Mouse (Mus musculus) E14TG2a.4 (cell line): Measurements from ENCODE around the gene Fam240a.
A peak's percentile ranks its signal among the peaks of the same experiment; 100 is the strongest.

Experiments
- H3K27me3 ChIP-seq: 2 replicates; pipeline ENCODE4 v1.6.1; 2014; ENCODE audit warnings: low read length, control low read depth; ENCODE audit not compliant: insufficient read depth
- H3K36me3 ChIP-seq: 2 replicates; pipeline ENCODE4 v1.6.1; 2014; ENCODE audit warnings: low read length, control low read depth; ENCODE audit not compliant: insufficient read depth
- H3K4me1 ChIP-seq: replicated peaks from 2 replicates; pipeline ENCODE4 v1.6.1; 2014; ENCODE audit warnings: low read depth, low read length, control low read depth
- H3K4me3 ChIP-seq: replicated peaks from 2 replicates; pipeline ENCODE4 v1.5.1; 2014; ENCODE audit warnings: mild to moderate bottlenecking, low read length
- H3K9me3 ChIP-seq: 2 replicates; pipeline ENCODE4 v1.6.1; 2014; ENCODE audit warnings: low read length, control low read depth
- CTCF ChIP-seq: conservative IDR thresholded peaks from 2 replicates; pipeline ENCODE4 v1.5.1; 2014; ENCODE audit warnings: low read length
- NANOG ChIP-seq: IDR thresholded peaks from 2 replicates; pipeline ENCODE4 v1.6.1; 2014; ENCODE audit warnings: borderline replicate concordance, low read length, mixed read lengths
- POU5F1 ChIP-seq: IDR thresholded peaks from 2 replicates; pipeline ENCODE4 v1.6.1; 2014; ENCODE audit warnings: low read length, borderline replicate concordance

Fam240a gene

GRCm38 (mm10) chr9:110947900-110948299 lies 31.2 kb upstream of the Fam240a start:
- TF ChIP-seq NANOG = peak; percentile 86
- TF ChIP-seq POU5F1 = no peak; the same call in 1 of the 2 replicates
- Histone ChIP-seq H3K27me3 (no peaks in the 10 kb centered on the region), H3K36me3 (peaks cover 19% of the 10 kb centered on the region)

GRCm38 (mm10) chr9:110947261-110947661 lies 30.6 kb upstream of the Fam240a start:
- Histone ChIP-seq H3K27me3 (no peaks in the 10 kb centered on the region), H3K4me3 (peak overlapping the region; percentile 87), H3K9me3 (no peaks in the 10 kb centered on the region), H3K4me1 (peaks cover 36% of the 10 kb centered on the region), H3K36me3 (peaks cover 25% of the 10 kb centered on the region)
- TF ChIP-seq CTCF (no peak), NANOG (peak; percentile 82)

More at GRCm38 (mm10) chr9:110947900-110948299, 31.2 kb upstream of the Fam240a start:
- H3K9me3 ChIP-seq = no peaks in the 10 kb centered on the region
- peak overlapping the region; percentile 63 for H3K4me3 ChIP-seq
- H3K4me1 ChIP-seq = peaks cover 39% of the 10 kb centered on the region

GRCm38 (mm10) chr9:110946548-110947044 lies 29.9 kb upstream of the Fam240a start:
- TF ChIP-seq CTCF (no peak), NANOG (no peak), POU5F1 (no peak)
- H3K9me3 ChIP-seq = no peaks in the 10 kb centered on the region
- peak overlapping the region; percentile 87 for H3K4me3 ChIP-seq
- H3K27me3 ChIP-seq = no peaks in the 10 kb centered on the region
- peaks cover 32% of the 10 kb centered on the region for H3K36me3 ChIP-seq
- peaks cover 36% of the 10 kb centered on the region for H3K4me1 ChIP-seq

GRCm38 (mm10) chr9:110945926-110946325 lies 29.3 kb upstream of the Fam240a start, which contains the start of gene Tdgf1:
Tdgf1 (minus strand) TSS chr9:110946158.
- no peaks in the 10 kb centered on the region for H3K9me3 ChIP-seq
- H3K4me1 ChIP-seq = peaks cover 41% of the 10 kb centered on the region
- peak within 1 kb of the TSS; percentile 87 for H3K4me3 ChIP-seq
- H3K27me3 ChIP-seq = no peaks in the 10 kb centered on the region
- peaks cover 38% of the 10 kb centered on the region for H3K36me3 ChIP-seq
- no peak for TF ChIP-seq CTCF
- no peak for TF ChIP-seq NANOG
- no peak for TF ChIP-seq POU5F1

GRCm38 (mm10) chr9:110945343-110945742 lies 28.7 kb upstream of the Fam240a start:
- H3K9me3 ChIP-seq = no peaks in the 10 kb centered on the region
- TF ChIP-seq POU5F1 (no peak), NANOG (no peak), CTCF (no peak)
- H3K36me3 ChIP-seq = peaks cover 44% of the 10 kb centered on the region
- no peaks in the 10 kb centered on the region for H3K27me3 ChIP-seq
- peak overlapping the region; percentile 87 for H3K4me3 ChIP-seq
- H3K4me1 ChIP-seq = peaks cover 39% of the 10 kb centered on the region

GRCm38 (mm10) chr9:110944265-110944664 lies 27.6 kb upstream of the Fam240a start:
- H3K9me3 ChIP-seq = no peaks in the 10 kb centered on the region
- peak overlapping the region; percentile 87 for H3K4me3 ChIP-seq
- peaks cover 55% of the 10 kb centered on the region for H3K36me3 ChIP-seq
- H3K4me1 ChIP-seq = peaks cover 35% of the 10 kb centered on the region
- no peaks in the 10 kb centered on the region for H3K27me3 ChIP-seq
- TF ChIP-seq CTCF (peak; percentile 41), POU5F1 (no peak), NANOG (no peak)

- Histone ChIP-seq H3K9me3 (no peaks in the 10 kb centered on the region), H3K4me3 (no peak overlapping the region), H3K27me3 (no peaks in the 10 kb centered on the region), H3K4me1 (peaks cover 45% of the 10 kb centered on the region), H3K36me3 (peaks cover 70% of the 10 kb centered on the region)
- no peak for TF ChIP-seq CTCF
- no peak for TF ChIP-seq NANOG
- no peak for TF ChIP-seq POU5F1
Observed at GRCm38 (mm10) chr9:110937506-110938490, 21.1 kb upstream of the Fam240a start.

- peaks cover 51% of the 10 kb centered on the region for H3K36me3 ChIP-seq
- H3K27me3 ChIP-seq = no peaks in the 10 kb centered on the region
- H3K4me3 ChIP-seq = no peak overlapping the region
- H3K9me3 ChIP-seq = no peaks in the 10 kb centered on the region
- TF ChIP-seq NANOG = no peak
- no peak for TF ChIP-seq POU5F1
- no peak for TF ChIP-seq CTCF
- peaks cover 28% of the 10 kb centered on the region for H3K4me1 ChIP-seq
Observed at GRCm38 (mm10) chr9:110935941-110936340, 19.3 kb upstream of the Fam240a start.
